Mouse (Mus musculus) bone marrow macrophage, adult 2 months (primary cell): ENCODE data around the gene N4bp2l2. TPM values are rescaled to one million over a fixed set of nuclear protein-coding genes. Genes with fewer than 3 reads are reported as not detected.

Experiments
- H3K27ac ChIP-seq: 2 replicates; pipeline ENCODE4 v1.5.1; 2012; ENCODE audit warnings: low read depth, low read length; ENCODE audit not compliant: insufficient read depth
- H3K4me1 ChIP-seq: 2 replicates; pipeline ENCODE4 v1.6.1; 2012; ENCODE audit warnings: low read length; ENCODE audit not compliant: control insufficient read depth, insufficient read depth
- H3K4me3 ChIP-seq: 2 replicates; pipeline ENCODE4 v1.5.1; 2012; ENCODE audit warnings: mild to moderate bottlenecking, low read length, moderate library complexity; ENCODE audit not compliant: insufficient read depth
- CTCF ChIP-seq: IDR thresholded peaks from 2 replicates; pipeline ENCODE4 v1.5.1; 2012; ENCODE audit warnings: low read depth, mild to moderate bottlenecking, low read length, moderate library complexity
- POLR2A ChIP-seq: IDR thresholded peaks from 2 replicates; pipeline ENCODE4 v1.6.1; 2012; ENCODE audit warnings: mild to moderate bottlenecking, low read depth, low read length, borderline replicate concordance
- polyA plus RNA-seq: library from polyadenylated mRNA; stranded (reverse); fragments of >200 nt; gene quantifications from 2 replicates; pipeline ENCODE4 v1.2.4, GENCODE M21; 2012; ENCODE audit not compliant: missing spikeins, insufficient read depth, insufficient read length

The N4bp2l2 gene
- polyA plus RNA-seq, 1 experiment: 67.2 TPM

- Histone ChIP-seq H3K4me3 (no peak overlapping the region), H3K27ac (no peak overlapping the region), H3K4me1 (peaks cover 31% of the 10 kb centered on the region)
- TF ChIP-seq CTCF (no peak), POLR2A (no peak)
Measured at GRCm38 (mm10) chr5:150584337-150584729, 81.7 kb downstream of the N4bp2l2 start.

- Histone ChIP-seq H3K4me1 (peaks cover 36% of the 10 kb centered on the region), H3K27ac (no peak overlapping the region), H3K4me3 (no peak overlapping the region)
- TF ChIP-seq CTCF: no peak
- TF ChIP-seq POLR2A: no peak
Measured at GRCm38 (mm10) chr5:150583622-150584336, 82.2 kb downstream of the N4bp2l2 start.

GRCm38 (mm10) chr5:150583181-150583580 lies 82.8 kb downstream of the N4bp2l2 start:
- Histone ChIP-seq H3K27ac (no peak overlapping the region), H3K4me3 (no peak overlapping the region), H3K4me1 (peaks cover 41% of the 10 kb centered on the region)
- TF ChIP-seq CTCF (no peak), POLR2A (no peak)

GRCm38 (mm10) chr5:150581180-150581579 lies 84.8 kb downstream of the N4bp2l2 start:
- H3K4me1 ChIP-seq: peaks cover 41% of the 10 kb centered on the region
- no peak overlapping the region for H3K27ac ChIP-seq
- TF ChIP-seq CTCF: no peak
- TF ChIP-seq POLR2A: no peak
- H3K4me3 ChIP-seq: no peak overlapping the region

- Histone ChIP-seq H3K27ac (no peak overlapping the region), H3K4me1 (peaks cover 29% of the 10 kb centered on the region), H3K4me3 (no peak overlapping the region)
- TF ChIP-seq POLR2A (no peak), CTCF (no peak)
Measured at GRCm38 (mm10) chr5:150578613-150579171, 87.3 kb downstream of the N4bp2l2 start.

GRCm38 (mm10) chr5:150576832-150577231 lies 89.2 kb downstream of the N4bp2l2 start:
- Histone ChIP-seq H3K4me3 (no peak overlapping the region), H3K4me1 (peaks cover 20% of the 10 kb centered on the region), H3K27ac (no peak overlapping the region)
- TF ChIP-seq CTCF (no peak), POLR2A (no peak)

- peaks cover 10% of the 10 kb centered on the region for H3K4me1 ChIP-seq
- TF ChIP-seq CTCF: no peak
- no peak for TF ChIP-seq POLR2A
- H3K27ac ChIP-seq: no peak overlapping the region
- no peak overlapping the region for H3K4me3 ChIP-seq
Measured at GRCm38 (mm10) chr5:150574885-150575284, 91.1 kb downstream of the N4bp2l2 start.

- H3K4me1 ChIP-seq: peaks cover 10% of the 10 kb centered on the region
- H3K4me3 ChIP-seq: no peak overlapping the region
- H3K27ac ChIP-seq: no peak overlapping the region
- TF ChIP-seq POLR2A (no peak), CTCF (no peak)
Measured at GRCm38 (mm10) chr5:150574403-150574802, 91.6 kb downstream of the N4bp2l2 start.

GRCm38 (mm10) chr5:150570496-150571219 lies 95.3 kb downstream of the N4bp2l2 start:
- TF ChIP-seq CTCF (no peak), POLR2A (no peak)
- Histone ChIP-seq H3K4me3 (no peak overlapping the region), H3K27ac (no peak overlapping the region), H3K4me1 (peaks cover 6% of the 10 kb centered on the region; the same call in 1 of the 2 replicates)

- no peak overlapping the region for H3K4me3 ChIP-seq
- H3K27ac ChIP-seq: no peak overlapping the region
- no peak for TF ChIP-seq CTCF
- TF ChIP-seq POLR2A: no peak
- H3K4me1 ChIP-seq: peaks cover 7% of the 10 kb centered on the region; the same call in 1 of the 2 replicates
Measured at GRCm38 (mm10) chr5:150566971-150567370, 99.0 kb downstream of the N4bp2l2 start.
